Mouse (Mus musculus) thymus, postnatal 36 days (tissue): ENCODE measurements around the gene Cdc42.

Source experiments
- DNase-seq, 2 experiments: peaks; one replicate each; pipeline ENCODE4 v3.0.0; 2022; ENCODE audit warnings: mixed read lengths in 2 of 2

The Cdc42 gene

DNA sequence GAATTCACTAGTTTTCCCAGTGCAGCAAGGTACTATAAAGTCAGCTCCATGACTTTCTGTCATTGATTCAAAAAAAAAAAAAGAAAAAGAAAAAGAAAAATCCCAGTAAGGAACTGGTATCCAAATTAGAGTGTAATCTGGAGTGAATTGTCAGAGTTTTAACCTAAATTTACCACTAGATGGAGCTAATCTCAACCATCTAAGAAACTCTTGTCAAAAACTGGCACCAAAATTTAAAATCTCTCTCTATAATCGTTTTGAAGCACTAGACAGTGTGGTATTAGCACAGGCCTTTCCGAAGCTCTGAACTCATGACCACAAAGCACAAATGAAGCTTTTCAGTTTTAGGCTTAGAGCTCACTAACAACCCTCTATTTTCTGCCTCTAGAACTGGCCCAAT is 44.0 kb downstream of the Cdc42 start:
- DNase-seq = no peak

DNA sequence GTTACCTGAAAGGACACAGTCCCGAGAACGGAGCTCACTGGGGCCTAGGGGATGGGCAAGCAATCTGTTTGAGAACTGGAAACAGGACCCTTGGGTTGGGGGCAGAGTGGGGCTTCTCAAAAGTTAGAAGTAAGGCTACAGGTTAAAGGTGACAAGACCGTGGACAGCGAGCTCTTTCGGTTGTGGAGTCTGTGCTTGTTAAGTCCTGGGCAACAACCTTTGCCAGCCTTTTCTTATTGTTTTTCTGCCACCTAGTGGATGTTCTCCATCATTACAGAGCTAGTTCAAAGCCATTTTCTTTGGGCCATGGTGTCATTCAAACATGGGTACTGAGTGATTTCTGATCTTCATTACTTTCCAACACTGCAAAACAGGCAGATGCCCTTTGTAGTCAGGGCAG is 49.1 kb downstream of the Cdc42 start:
- no peak for DNase-seq

DNA sequence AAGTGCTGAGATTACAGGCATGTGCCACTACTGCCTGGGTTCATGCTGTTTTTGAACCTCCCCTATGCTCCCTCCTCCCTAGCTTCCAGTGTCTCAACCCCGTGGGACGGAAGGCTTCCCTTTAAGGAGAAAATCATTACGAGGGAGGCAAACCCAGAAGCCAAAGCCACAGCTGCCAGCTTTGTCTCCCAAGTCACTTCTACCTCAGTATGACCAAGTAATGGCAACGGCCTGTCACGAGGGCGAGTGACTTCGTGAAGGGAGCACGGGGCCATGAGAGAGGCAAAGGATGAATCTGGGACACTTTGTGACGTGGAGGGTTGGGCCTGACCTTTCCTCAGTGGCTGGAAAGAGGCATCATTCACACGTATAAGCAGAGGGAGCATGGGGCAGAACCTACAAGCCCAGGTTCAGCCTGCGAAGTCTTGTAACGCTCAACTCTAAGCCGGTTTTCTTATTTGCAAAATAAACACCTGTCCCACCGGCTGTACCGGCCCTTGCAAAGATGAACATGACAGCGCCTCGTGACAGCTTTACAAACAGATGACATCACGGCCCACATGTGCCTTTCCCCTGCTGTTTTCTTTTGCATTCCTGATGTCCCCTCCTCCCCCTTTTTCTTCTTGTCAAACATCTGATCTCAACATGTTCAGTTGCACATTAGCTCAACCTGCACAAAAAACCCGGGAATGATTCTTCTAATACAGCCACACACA is 50.4 kb downstream of the Cdc42 start:
- no peak for DNase-seq

DNA sequence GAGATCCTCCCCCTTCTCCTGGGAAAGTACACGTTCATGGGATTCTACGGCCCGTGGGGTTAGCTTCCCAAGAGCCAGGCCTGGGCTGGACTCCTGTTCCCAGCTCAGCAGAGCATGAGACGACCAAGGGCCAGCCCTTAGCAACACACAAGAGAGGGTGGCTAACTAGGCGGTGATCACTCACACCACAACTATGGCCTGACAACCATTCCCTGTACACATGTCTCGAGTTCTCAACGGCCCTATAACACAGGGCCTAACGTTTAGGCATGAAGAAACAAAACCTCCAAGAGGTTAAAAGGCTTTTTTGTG is 51.0 kb downstream of the Cdc42 start:
- DNase-seq = no peak

DNA sequence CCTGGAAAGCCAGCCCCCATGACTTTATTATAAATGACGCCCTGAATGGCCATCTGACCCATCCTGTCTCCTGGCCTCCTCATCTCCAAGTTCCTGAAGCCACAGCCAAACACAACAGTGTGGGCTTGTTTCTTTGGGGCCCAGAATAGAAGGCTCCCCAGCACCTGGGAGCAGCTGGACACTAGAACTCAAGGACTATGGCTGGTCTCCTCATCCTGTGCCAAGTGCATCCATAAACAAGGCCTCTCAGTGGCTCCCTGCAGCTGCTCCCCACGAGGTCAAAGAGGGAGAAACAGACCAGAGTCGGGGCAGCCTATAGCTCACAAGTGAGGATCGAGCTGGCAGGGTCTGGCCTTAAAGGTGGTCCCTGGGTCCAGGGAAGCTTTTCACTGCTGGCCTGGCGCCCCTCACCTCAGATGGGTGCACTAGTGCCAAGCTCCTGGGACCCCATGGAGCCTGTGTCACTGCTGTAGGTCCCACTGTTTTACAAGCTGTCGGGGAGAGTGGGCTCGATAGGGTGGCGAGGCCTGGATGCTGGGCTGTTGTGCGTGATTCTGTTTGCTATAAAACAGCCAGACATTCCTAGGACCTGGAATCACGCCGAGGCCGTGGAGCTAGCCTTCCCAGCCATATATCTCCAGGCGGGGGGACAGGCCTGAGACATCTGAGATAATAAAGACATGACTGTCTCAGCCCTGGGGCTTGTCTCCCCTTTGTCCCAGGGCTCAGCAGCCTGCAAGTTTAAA is 51.5 kb downstream of the Cdc42 start:
- DNase-seq = no peak

DNA sequence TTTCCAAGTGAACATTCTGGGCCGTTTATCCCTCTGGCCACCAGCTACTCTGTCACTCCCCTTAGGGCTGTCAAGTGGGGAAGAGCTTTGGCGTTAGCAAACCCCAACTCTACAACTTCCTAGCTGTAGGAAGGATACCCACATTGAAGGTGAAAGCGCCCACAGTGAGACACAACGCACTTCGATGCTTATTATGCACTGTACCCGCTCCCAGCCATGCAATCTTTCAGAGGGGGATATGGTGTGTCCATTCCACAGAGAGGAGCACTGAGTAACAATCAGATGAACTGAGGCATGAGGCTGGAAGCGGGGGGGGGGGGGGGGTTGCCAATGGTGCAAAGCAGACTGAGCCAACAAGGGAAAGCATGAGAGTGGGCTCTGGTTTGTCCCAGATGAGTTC is 52.5 kb downstream of the Cdc42 start:
- no peak for DNase-seq

DNA sequence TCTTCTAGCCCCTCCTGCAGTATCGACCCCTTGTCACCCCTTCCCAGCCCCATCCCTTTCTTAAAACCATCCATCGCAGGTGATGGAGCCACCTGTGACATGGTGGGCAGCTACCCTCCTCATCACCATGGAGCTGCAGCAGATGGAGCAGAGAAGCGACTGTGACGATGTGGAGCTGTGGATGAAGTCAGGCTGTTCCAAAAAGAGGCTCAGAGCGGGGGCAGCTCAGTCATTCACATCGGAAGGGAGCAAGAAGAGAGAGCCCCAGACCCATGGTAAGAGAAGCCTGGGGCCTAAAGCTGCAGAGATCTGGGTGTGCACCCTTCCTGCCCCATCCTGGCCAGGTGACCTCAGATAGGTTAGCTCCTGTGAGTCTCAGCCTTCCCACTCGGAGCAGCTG is 53.4 kb downstream of the Cdc42 start:
- no peak for DNase-seq

DNA sequence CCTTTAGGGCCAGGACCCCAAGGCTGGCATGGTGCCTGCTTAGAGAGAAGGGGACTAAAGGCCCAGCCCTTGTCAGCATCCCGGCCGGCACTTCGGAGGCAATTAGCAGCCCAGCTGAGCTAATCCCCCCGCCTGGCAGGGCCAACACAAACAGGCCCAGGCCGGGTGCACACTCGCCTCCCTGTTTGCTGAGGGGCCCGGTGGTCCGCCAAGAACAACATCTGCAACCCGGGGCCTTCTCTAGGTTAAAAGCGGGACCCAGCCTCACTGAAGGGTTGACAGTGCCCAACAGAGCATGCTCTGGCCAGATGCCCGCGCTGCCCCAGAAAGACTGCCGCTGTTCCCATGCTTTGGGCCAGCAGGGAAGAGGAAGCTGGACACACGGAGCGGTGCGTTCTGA is 55.9 kb downstream of the Cdc42 start:
- no peak for DNase-seq

DNA sequence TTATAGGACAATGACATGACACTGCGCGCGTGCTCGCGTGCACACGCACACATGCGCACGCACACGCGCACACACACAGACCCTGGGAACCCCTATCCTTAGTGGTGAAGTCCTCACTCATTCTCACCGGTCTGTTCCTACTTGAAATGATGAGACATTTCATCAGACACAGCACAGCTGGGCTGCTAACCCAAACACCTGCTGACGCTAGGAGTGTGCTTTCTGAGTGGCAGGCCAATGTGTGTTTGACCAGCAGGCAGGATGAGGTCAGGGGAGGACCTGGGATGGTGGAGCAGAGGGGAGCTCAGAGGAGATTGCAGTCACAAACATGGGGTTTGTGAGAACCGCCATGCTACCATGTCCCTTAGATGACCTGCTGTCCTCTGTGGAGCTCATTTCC is 57.3 kb downstream of the Cdc42 start:
- DNase-seq = no peak

DNA sequence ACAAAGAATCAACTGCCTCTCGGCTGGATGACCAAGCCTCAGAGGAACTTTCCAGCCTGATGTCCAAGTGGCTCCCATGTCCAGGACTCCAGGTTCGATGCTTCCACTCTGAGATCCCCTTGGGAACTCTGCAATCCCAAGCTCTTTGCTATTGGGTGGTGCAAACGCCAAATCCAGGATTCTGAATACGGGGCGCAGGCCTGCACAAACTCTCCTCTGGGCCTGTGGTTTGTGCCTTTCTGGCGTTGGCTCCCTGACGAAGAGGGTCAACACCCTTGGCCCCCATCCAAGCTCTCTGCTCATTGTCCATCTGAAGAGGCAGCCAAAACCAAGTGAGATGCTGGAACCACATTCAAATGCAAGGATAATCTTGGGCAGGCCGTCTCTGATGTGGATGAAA is 59.1 kb downstream of the Cdc42 start:
- no peak for DNase-seq

DNA sequence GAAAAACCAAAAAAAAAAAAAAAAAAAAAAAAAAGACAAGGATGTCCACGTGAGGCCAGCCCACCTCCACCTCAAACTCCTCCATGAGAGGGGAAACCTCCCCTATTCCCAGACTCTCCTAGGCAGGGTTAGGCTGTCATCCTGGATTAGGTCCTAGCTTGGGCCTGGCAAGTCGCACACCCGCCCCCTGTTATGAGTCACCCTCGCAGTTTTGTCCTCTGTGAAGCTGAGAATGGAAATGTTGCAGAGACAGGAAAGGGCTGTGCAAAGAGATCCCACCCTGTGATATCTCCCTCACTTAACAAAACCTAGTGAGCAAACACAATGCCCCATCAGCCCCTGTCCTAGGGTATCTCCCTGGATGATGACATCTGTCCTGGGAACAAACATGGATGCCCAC is 59.9 kb downstream of the Cdc42 start:
- no peak for DNase-seq

DNA sequence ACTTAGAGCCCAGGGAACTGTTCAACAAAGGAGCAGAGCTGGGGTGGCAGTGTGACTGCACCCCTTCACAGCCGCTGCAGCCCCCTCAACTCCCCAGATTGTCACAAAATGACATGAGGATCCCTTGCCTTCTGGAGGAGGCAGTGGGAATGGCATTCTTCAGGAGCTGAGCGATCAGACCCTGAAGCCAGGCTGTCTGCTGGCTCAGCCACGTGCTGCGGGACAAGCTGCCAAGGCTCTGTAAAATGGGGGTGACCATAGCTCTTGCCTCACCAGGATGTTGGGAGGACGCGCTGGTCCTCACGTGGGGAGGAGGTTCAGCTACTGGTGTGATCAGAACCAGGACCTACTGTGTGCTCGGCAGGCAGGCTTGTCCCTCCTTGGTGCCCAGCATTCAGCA is 62.6 kb downstream of the Cdc42 start:
- DNase-seq = no peak

DNA sequence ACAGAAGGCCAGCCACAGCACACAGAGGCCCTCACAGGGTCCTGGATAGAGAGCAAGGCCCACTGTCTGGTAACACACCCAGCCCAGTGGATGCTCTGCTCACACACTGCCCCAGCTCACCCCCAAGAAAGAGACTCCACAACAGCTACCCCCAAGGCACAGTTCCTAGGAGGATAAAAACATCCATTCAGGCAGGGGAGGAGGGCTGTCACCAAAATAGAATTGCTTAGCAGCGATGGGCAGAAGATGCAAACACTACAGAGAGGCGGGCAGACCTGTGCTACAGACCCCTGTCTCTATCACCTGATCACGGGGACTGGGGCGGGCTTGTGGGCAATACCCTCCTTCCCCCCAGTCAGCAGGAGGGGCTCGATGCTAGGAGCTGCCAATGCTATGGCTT is 63.0 kb downstream of the Cdc42 start:
- DNase-seq = no peak

DNA sequence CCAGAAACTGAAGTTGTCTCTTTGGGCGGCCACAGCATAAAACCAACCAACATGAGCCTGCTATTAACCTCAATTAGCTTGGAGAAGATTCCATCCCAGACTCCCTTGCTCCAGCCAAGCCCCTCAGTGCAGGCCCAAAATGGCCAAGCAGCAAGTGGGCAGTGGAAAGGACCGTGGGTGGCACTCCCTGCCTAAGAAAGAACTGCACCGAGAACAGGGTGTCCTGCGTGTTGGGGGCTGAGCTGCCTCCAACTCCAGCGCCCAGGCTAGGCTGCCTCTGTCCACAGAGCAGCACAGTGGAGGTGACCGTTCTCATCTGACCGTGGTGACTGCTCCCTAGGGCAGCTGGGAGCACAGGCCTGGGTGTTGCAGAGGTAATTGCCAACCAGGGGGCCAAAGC is 63.5 kb downstream of the Cdc42 start:
- no peak for DNase-seq

DNA sequence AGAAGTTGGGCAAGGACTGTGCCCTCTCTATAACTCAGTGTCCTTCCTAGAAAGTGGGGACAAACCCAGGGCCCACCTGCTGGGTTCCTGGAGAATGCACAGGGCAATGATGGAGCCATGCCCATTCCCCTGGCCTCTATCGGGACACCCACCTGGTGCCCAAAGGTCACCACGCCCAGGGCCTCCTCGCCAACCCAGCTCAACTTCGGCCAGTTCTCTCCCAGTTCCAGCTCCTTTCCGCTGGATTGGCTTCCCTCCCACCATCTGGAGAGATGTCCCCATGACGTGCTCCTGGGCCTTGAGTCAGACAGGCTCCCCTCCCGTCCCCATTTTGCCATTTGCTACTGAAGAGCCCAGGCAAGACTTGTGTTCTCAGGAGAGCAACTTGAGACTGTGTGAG is 64.9 kb downstream of the Cdc42 start:
- DNase-seq = no peak

DNA sequence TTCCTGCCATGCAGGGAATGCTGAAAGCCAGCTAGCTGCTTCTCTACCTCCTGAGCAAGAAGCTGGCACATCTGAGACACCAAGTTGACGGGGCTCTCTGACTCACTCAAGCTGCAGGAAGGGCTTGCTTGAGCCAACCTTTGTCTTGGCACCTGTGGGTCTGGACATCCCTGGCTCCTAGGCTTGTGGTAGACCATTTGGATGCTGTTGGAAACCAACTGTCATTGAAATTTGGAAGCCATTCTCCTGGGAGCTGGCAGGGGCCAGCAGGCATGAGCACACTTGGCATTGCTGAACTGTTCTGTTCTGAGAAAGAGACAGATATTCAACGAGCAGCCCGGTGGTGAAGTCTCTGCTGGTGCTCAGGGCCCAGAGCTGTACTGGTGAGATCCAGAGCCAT is 67.3 kb downstream of the Cdc42 start:
- no peak for DNase-seq

DNA sequence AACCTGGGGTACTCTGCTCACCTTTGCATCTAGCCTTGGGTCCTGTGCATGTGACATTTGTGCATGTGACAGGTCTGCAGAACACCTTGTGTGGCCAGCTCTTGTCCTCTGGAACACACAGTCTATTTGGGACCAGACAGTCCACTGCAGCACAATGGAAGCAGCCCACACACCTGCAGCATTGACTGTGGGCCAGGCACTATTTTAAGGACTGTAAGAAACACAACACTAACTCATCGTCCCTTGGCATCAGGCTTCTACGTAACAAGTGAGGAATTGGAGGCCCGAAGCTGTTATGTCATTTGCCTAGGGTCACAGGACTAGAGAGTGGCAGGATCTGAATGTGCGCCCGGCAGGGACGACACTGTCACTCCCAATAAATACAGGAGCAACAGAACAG is 67.8 kb downstream of the Cdc42 start:
- DNase-seq = no peak

DNA sequence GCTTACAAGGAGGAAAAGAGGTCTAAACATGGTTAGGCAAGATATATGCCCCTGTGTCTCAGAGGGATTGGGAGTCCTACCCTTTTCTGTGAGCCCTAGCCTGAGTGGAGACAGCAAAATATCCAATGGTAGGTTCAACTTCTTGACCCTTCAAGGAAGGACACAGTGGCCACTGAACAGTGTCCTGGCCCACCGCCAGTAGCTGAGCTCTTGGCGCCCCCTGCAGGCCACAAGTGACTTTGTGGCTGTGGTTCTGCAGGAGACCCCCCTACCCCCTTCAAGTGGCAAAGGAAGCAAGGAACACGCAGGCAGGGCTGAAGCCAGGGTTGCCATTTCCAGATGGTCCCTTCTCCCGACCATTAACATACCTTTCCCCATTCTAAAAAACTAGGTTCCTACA is 69.7 kb downstream of the Cdc42 start:
- DNase-seq = peak; percentile 31 to 39

DNA sequence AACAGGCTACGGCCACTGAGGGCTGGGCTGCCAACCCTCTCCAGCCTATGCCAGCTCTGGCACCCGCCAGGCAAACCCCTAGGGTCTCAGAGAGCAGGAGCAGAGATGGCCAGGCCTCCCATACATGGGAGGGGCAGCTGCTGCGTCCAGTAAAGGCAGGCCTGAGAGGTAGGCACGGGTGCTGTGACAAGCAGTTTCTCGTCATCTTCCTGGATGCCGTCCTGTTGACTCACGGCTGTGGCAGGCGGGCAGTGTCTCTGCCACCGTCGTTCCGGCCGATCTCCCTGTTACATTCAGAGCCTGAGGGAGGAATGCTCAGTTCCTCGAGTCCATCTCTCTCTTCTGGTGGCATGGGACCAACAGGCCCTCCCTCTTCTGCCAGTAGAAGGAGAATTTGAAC is 70.3 kb downstream of the Cdc42 start:
- no peak for DNase-seq

DNA sequence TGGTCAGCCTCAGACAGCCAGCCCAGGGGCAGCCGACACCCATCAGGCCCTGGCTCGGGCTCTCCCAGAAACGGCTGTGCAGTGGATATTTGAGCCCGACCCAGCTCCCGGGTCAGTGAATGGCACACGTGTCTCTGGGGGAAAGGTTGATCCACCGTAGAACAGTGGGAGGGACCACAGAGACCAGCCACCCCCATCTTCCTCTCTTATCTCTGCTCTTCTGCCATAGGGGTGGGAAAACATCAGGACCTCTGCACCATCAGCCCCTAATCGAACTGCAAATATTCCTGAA is 70.9 kb downstream of the Cdc42 start:
- no peak for DNase-seq

DNA sequence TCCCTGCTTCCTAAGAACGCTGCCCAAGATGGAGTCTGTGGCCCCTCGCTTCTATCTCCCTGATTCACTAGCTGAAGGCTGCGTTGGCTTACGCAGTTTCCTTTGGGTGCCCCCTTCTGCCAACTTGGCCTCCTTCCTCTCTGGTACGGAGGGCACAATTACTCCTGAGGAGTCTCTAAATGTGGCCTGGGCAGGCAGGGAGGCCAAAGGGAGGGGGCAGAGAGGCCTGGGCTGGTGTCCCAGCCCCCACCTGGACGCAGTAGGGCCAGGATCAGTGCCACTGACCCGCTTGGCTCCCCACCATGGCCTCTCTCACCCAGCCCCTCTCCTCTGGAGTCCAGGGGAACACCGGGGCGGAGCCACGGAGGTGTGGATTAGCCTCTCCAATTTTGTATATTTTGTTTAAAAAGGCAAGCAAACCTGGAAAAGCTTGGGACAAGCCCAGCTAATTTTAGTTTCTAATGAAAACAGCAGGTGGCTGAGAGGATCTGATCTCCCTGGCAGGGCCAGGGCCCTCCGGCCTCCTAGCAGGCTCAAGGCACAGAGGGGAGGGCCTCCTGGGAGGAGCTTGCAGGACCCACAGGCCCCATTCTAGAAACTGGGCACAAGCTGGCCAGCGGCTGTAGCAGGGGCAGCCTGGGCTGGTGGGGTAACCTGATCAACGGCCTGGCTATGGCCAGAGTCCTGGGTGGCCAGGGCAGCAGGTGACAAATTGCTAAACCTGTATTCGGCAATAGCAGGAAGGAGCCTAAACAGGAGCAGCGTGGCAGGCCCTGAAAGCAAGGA is 71.5 kb downstream of the Cdc42 start:
- no peak for DNase-seq

DNA sequence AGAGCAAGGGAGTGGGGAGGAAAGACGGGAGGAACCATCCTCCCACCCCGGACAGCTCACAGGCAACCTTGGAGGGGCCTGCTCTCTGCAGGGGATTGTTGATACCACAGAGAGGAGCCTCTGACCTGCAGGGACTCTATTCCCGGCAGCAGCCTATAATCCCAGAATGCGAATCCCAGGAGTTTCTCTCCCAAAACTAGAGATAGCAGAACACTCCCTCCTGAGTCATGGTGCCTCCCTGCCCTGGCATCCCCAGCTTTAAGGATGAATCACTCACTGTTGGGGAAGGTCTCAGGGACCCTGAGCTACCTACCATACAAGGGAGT is 74.2 kb downstream of the Cdc42 start:
- no peak for DNase-seq

DNA sequence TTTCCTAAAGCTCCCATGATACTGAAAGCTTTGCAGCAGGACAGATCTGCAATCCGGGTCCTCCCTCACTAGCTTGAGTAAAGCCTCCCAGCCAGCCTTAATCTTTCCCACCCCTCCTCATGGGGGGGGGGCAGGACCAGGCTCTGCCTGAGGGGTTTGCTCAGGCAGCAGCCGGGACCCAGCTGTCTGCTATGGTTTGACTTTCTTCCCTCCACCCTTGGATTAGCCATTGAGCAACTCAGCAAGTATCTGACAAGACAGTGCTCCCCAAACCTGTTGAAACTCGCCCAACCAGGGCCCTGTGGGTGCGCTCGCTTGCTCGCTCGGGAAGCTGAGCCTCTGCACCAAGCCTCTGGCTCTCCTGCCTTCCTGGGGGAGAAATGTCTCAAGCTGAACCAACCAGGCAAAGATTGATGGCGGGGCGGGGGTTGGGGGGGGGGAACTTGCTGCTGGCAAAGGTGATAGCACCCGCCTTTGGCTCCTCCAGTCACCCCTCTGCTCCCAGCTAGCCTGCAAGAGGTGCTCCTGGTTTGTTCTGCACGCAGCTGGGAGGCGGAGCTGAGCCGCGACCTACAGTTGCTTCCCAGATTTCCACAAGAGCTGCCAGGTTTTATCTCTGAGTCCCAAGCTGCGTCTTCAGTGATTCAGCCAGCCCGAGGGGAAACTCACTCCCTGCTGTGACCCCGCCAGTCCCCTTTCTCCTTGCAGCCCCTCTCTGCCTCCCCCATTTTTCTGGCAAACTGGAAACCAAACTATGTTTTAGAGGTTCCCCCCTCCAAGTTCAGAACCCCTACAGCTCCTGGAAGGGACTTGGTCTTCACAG is 74.7 kb downstream of the Cdc42 start:
- no peak for DNase-seq

DNA sequence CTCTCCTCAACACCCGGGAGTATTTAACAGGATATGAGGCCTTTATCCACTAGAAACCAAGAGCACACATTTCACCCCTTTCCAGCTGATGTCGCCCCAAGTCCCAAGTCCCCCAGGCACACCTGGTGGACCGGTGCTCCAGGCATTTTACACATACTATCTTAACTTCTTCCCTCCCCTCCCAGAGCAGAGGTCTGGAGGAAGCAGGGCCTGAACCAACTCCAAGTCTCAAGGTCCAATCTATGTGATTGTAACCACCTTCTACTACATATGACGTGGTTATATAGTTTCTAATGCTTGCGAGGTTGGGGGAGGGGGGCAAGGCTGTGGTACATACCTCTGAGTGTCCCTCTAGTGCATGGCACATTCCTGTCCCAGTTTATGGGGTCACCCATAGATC is 75.4 kb downstream of the Cdc42 start:
- no peak for DNase-seq
